Mouse (Mus musculus) gastrocnemius, postnatal 25 days (tissue): Measurements from ENCODE around the gene Chl1. TPM values are rescaled to one million over a fixed set of nuclear protein-coding genes. Genes with fewer than 3 reads are reported as not detected.

ENCODE experiments used
- DNase-seq: peaks from one replicate; pipeline ENCODE4 v3.0.0; 2022
- long read RNA-seq, 2 experiments: library from polyadenylated mRNA; stranded (forward); transcript quantifications; one replicate each; pipeline ENCODE4 v2.0.0; 2021
- total RNA-seq, 2 experiments: library from RNA; stranded (reverse); gene quantifications; 1 replicate in 1 of 2; 2 replicates in 1 of 2; pipeline ENCODE4 v1.2.3; 2021

Gene Chl1
- total RNA-seq, result under 1 TPM; 0.31 to 0.38 TPM
- long read RNA-seq, experiment 1, result 0 reads
- long read RNA-seq, experiment 2, result 0 reads

DNA sequence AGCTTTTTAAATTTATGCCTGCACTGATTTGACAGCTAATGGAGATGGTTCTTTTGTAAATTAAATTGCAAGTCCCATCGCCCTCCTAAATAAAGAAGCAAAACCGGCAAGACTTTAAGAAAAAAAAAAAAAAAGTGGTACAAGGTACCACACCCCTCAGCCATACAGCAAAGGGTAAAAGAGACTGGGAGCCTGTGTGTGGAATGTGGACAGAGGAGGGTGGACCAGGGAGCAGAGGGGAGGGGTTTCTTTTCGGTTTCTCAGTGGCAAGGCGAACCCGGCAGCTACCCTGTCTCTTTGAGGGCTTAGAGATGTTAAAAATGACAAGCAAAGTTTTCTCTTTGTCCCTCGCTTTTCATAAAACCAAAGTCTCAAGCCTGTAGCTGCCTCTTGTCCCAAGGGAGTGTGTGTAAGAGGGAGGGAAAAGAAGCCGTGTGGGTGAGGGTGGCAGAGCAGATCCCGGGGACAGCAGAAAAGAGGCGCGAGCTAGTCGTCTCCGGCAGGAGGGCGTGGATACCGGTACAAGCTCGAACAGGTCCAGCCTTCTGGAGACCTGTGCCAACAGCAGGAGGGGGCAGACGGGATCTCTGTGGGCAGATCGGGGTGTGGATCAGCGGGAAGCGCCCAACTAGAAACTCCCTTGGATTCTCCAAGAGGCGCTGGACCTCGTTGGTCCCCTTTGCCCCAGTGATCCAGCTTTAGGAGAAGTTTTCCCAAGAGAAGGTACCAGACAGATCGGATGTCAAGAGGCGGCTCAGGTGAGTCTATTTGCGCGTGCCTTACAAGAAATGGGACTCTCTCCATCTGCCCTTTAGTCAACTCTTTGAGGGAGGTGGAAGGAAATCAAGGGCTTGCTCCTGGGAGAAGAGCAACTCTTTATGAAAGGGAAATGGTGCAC, at the start of gene Chl1:
Gene Chl1, plus strand, starts transcription at position 195 of the 898 bp plus-strand sequence.
- no peak for DNase-seq

DNA sequence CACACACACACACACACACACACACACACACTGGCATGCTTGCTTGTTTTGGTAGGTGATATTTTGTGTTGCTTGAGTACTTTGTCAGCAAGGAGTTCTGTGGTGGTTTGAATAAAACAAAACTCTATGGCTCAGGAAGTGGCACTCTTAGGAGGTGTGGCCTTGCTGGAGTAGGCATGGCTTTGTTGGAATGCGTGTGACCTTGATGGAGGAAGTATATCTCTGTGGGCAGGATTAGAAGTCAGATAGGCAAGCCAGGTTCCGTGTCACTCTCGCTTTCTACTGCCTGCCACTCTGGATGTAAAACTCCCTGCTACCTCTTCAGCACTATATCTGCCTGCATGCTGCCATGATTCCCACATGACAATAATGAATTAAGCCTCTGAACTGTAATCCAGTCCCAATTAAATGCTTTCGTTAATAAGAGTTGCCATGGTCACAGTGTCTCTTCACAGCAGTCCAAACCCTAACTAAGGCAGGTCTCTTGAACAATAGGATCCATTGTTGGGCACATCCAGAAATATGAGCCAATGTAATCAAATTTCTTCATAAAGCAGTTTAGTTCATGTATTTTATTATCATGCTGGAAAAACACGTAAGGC, 44.8 kb upstream of the Chl1 start:
- DNase-seq, result no peak

DNA sequence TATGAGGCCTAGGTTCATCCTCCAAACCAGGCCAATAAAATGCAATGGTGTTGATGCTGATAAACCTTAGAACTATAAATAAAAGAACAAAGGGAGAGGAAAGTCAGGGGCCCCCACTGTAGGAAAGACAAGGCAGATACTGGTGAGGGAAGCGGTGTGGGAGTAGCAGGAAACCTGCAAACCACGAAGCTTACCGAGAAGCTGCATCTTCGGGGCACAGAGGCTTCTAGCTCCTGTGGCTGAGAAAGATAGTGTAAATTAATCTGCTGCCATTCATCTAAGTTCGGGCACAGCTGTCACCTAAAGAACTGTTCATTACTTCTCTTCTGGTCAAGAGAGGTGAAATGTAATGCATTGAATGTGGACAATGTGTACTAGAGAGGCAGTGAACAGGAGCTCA, 37.1 kb upstream of the Chl1 start:
- no peak for DNase-seq

DNA sequence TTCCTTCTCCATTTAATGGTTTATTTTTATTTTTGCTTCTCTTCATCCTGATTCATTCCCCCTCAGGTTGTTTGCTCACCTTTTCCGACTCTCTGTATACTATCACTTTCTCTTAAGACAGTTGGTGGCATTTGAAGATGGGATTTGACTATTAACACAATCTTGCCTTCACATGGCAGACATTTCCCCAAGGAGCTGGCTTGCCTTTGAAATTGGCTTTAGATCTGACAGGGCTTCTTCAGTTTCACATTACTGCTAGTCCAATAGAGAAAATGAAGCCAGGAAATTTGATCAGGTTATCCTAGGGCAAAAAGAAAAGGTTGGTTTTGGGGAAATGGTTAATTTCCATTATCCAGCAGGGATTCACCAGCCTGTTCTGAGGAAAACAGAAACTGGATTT, 23.2 kb upstream of the Chl1 start:
- DNase-seq, result no peak

DNA sequence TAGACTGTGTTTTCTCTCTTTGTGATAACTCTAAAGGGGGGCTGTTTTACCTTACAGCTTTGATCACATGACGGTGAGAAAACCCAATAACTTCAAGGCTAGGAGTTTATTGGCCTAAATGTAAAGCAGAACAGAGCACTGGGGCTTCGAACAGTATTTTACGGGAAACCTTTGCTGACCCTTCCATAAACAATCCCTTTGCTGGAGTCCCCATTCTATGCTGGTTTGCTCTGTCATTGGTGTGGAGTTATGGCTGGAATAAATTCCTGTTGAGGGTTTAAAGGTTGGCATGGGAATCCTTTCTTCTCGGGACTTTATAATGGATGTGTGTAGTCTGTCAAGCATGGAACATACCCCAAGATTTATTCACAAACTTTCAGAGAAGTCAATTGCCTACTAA, 12.0 kb upstream of the Chl1 start:
- DNase-seq, result no peak

DNA sequence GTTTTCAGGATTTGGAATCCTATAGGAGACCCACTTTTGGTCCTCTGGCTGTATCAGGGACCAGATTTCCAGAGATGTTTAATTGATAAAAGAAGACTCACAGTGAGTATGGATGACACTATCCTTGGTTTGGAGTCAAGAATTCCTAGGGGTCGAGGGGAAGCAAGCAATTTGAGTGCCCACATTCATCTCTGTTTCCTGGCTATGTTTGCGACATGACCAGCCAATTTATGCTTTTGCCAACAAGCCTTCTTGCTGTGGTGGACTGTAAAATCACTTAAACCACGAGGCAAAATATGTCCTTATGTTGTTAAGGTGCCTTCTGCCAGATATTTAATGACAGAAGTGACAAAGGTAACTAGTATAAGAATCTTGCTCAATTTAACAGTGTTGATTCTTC, 6.3 kb upstream of the Chl1 start:
- DNase-seq, result no peak

DNA sequence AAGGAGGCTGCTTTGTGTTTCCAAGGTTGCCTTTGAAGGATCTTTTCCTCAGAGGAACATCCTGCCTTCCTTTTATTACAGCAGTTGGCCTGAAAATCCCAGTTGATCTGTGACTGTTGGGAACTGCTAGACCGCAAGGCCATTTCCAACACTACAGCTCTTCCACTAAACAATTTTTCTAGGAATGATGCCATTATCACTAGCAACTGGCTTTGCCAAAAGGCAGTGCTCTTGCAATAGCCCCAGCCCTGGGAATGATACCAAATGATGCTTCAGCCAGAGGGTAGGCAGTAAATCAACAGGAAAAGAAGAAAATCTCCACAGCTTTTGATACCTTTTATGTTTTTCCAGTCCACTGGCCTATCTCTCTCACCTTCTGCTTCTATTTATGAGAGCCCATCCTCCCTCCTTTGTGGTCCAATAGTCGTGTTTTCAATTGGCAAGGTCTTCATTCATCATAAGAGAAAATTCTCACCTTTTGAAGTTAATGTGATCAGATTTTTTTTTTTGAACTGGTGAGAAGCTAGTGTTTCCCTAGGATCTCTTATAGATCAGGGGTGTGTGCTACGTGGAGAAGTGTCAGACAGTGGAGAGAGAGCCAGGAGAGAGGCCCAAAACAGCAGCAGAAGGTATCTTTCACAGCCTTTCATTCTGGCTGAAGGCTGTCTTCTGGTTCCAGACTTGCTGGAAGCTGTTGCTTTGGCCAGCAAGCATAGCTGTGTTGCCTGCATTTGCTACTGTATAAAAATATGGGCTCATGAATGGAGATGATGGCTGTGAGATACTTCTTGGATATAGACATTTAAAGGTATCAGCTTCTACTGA, 2.4 kb upstream of the Chl1 start:
- no peak for DNase-seq

DNA sequence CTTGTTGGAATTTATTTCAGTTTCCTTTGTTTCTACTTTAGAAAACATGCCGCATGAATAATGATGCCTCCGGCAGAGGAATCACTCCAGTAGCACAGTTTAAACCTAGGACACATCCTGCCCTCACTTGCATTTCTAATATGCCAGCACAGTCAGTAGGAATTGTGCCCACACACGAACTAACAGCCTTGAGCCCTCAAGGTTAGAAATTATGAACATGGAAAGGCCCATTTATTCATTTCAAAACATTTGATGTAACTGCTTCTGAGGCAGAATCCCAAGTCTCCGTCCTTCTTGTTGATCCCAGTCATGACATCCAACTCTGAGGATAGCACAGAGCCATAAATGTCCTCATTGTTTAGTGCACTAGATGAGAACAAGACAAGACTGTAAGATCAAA, 790 bp upstream of the Chl1 start:
- no peak for DNase-seq

DNA sequence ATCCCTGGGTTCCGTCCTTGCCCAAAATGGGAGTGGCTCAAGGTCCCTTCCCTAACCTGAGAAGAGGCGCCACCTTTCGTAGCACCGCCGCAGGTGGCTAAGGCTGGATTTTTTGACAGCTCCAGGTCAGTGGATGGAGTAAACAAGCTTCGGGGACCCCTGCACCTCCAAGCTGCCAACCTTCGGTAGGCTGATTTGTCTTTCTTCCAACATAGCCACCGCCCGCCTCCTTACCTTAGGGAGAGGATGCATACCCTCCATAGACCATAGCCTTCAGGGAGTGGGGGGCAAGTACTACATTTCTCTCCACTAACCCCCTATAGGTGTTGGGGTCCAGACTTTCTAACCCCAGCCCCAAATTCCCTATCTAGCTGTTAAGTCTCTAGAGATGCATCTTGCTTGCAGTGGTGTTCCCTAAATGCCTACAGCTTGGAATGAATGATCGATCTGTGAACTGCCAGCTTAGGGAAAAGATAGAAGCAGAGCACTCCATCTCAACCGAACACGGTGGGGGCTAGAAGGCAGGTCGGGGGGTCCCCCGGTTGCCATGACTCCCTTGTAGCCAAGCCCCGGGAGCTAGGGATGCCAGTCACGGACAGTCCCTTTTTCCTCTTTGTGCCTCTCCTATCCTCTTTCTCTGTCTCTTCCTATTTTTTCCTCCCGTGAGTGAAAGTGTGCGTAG, 1.0 kb downstream of the Chl1 start:
- no peak for DNase-seq

DNA sequence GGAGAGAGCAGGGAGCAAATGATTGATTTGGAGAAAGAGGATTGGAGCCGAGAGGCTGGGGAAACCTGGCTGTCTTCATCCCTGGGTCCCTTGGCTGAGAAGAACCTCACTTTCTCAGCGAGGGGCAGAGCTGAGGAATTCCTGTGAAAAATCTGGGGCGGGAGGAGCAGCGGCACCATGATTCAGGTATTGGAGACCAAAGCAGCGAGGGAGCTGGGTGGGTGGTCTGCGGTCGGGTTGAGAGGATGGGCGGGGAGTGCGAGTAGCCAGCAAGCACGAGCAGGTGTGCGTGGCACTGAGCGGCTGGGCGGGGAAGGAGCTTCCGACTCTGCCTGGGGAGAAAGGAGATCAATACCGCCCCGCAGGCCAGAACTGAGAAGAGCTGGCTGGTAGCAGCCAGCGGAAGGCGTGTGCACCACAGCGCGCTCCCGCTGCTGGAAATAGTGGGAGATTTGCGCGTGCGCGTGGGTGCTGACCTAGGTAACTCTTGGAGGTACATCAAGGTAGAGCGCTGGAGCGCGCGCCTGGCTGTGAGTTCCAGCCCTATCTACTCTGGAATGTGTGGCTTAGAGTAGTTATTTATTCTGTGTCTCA, 1.7 kb downstream of the Chl1 start:
- no peak for DNase-seq

DNA sequence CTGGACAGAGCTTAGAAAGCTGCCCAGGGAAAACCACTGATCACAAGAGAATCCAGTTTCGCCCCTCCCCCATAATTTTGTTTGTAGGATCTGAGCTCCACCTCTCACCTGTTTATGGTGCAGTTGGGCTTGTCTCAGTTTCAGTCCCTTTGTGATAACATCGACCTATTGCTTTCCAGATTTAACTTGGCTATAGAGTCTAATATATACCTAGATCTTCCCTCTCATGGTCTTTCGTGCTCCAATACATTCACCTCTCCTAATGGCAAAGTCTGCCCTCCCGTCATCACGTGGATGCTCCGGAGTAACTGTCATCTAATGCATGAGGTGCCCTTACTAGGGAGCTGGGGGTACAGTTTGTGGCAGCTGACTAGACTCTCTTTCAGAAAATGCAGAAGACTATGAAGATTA, 2.5 kb downstream of the Chl1 start:
- DNase-seq, result no peak

DNA sequence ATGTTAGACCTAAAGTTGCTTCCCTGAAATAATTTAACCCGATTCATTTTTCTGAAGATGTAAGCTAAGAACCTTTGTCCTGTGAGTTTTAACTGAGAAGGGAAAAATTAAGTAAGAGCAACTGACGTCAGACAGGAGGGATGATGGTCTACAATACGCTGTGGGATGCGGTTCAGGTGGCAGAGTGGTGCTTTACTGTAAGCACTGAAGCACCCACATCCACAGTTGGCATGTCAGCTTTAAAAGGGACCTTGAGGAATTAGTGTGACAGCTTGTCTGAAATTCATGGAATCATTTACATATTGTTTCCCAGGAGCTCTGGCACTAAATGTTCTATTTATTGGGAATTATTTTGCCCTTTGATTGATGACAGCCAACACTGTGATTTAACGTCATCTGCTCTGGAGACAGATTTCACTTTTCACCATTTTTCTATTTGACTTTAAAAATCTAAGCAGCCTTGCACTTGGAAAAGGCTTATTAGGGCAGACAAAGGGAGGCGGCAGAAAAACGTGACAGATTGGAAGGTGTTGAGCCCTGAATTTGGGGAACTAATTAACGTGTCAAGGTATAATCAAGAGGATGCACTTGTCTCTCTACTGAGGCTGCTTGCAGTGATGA, 3.3 kb downstream of the Chl1 start:
- no peak for DNase-seq

DNA sequence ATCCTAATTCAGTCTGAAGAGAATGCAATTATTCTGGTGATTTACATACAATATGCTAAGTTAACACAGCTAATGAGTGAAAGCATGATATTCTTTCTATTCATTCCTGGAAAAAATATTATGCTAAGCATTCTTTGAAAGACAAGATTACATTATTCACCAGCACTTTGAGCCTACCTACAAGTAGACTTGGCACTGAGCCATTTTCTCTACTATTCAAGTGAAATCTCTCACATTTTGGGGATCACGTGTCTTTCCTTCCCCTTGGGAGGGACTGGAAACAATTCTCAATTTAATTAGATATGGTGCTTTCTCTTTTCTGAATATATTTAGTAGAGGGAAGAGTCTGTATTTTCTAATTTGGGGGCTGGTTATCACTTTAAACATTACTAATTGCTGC, 4.0 kb downstream of the Chl1 start:
- no peak for DNase-seq

DNA sequence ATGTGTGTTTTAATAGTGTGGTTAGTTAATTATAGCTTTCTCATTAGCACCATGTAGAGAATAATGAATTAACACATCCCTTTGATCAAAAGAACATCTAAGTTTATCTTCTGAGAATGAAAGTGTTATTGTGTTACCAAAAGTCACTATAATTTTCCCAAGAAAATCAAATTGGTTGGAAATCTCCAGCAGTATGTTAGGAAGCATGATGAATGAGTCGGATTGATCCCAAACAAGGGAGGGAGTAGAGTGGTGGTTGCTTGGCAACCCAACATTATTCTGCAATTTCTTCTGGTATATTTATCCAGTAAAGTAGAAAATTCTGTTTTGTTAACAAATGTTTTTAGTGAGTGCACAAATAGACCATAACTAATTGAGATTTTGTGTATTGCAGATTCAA, 4.4 kb downstream of the Chl1 start:
- DNase-seq, result no peak

DNA sequence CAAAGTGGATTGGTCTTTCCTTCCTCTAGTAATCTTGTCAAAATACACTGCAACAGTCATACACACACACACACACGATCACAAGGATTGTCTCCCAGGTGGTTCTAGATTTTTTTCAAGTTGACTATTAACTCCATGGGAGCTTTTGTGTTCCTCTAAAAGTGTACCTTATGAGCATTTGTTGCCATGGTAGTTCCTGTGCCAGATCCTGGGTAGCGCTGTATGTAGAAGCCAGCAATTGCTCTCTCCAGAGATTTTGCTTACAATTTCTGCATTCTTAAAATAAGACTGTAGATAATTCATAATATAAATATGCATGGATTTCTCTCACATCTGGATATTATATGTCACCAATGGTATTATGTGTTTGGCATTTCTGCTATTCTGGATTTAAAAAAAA, 9.2 kb downstream of the Chl1 start:
- no peak for DNase-seq

DNA sequence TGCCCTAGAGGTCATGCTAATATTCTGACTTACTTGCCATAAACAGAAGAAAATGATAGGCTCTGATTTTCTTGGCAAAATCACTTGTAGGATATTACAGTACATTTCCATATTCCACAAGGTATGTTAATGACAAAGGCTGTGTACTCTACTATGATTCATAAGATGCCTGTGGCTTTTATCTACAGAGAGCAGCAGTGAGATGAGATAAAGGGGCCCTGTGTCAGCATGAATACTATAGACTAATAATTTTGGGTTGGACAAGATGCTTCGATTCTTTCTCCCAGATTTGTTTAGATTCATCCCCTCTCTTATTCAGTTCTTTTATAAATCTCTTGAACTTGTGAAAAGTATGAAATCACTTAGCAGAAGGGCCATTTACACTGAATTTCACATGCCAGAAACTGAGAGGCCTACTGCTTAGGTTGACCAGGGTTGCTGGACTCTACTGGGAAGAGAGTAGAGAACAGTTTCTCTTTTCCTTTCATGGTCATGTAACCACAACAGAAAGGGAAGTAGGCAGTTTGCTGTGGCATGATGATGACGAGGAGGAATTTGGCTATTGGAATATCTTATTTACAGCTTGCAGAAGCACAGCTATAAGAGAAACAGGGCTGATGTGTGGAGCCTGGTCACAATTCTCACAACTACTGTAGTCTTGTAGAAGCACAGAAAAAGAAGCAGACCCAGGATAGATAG, 15.1 kb downstream of the Chl1 start:
- DNase-seq, result no peak

DNA sequence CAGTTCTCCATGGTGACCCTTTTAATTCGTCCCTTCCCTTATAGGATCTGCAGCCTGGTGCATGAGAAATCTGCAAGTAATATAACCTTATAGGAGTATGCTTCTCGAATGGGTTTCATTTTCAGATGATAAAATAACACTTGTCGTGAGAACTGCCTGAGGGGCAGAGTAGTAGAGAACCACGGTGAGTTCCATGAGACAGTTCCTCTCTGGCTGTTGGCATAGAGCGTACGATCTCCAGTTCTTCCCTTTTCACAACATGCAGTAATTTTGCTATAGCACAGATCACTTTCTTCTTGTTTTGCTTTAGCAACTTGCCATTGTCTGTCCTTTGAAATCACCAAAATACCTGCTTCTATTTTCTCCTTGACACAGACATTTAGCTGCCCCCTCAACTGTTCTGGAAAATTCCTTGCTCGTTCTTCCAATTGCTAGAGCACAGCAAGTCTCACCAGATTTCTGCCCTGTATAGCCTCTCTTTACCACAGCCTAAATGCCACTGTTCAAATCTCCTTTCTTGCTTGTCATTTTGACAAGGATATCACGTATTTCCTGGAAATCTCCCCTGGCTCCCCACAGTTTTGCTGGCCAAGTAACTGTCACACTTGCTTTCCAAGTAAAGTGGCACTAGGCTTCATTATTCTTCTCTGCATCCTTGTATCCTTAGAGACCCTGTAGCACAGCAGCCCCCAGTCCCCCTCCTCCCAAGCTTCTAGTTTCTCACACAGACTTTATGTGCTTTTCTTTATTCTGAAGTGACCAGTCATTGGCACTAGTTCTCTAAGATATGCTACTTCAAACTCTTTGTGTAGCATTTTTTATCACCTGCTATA, 16.8 kb downstream of the Chl1 start:
- DNase-seq, result no peak

DNA sequence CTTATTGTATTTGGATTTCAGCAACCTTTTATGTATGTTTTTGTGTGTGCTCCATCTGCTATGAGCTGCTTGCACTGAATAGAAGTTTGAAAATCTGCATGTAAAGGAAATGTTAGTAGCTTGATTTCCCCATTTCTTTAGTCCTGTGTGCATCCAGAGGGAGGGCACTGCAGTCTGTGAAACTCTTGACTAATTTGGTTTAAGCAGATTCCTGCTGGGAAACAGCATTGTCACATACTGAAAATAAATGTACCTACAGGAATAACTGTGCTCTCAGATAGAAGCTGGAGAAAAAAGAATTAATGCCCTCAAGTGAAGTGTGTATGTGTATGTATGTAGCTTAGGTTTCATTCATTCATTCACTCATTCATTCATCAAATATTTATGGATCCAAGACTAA, 22.7 kb downstream of the Chl1 start:
- DNase-seq, result no peak

DNA sequence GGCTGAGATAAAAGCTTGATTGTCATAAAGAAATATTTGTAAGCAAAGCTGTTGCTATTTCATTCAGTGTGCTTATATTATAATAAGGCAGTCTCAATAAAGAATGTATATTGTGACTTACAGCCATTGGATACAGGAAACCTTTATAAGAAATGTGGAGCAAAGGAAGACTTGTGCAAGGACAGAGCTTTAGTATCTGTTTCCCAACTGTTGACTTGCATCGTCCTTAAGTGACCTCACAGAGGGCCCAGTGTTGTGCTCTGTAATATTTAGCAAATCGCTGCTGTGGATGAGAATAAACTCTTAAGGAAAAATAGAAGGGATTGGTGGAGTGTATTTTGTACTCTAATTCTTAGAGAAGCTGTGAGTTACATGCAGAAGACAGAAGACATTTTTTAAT, 23.6 kb downstream of the Chl1 start:
- no peak for DNase-seq

DNA sequence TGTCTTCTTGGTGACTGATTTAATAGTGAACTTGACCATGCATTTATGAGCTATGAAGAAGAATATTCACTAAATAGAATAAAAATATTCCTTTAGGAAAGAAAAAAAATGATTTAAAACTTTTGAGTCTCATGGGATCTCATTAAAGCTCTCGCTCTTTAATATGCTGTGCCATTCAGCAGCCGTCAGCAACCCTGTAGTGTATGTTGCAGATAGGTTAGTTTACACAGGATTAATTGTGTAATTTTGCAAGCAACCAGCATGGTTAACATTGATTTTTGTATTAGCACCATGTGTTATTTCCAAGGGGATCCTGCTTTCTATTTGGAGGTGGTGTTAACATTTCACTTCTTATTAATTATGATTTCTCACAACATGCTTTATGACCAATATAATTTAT, 32.2 kb downstream of the Chl1 start:
- no peak for DNase-seq
